Mouse (Mus musculus): ENCODE measurements around the gene Ccdc6. TPM values are rescaled to one million over a fixed set of nuclear protein-coding genes. Genes with fewer than 3 reads are reported as not detected.

Ccdc6 gene
- total and polyA plus RNA-seq, 3 experiments, result 14.3 to 28.5 (median 26.3) TPM

GRCm38 (mm10) chr10:70102086-70102485 is 5.2 kb downstream of the Ccdc6 start:
- intact Hi-C loops (cut with DNase I), result no loop called here
- Histone ChIP-seq H3K9ac (ENCODE audit: low read depth, low read length) (no peak overlapping the region), H3K36me3 (ENCODE audit: control insufficient read depth, insufficient read depth, low read length) (peaks cover 2% of the 10 kb centered on the region; the same call in 1 of the 2 replicates), H3K4me3 (no peak overlapping the region), H3K27ac (no peak overlapping the region), H3K4me1 (ENCODE audit: control insufficient read depth, insufficient read depth, low read length) (peaks cover 16% of the 10 kb centered on the region), H3K79me2 (replicated peaks; ENCODE audit: control insufficient read depth, insufficient read depth, low read length) (peaks cover 17% of the 10 kb centered on the region), H3K27me3 (ENCODE audit: control insufficient read depth, insufficient read depth, low read length) (no peaks in the 10 kb centered on the region)
- TF ChIP-seq EP300 (IDR thresholded peaks at IDR 0.05; ENCODE audit: insufficient read depth, low read depth, low read length) (no peak), CTCF (IDR thresholded peaks at IDR 0.05) (peak; percentile 37), POLR2A (IDR thresholded peaks at IDR 0.05; ENCODE audit: insufficient read depth, low read depth, low read length) (no peak)
- 93% methylated on average over 4 of the region's 4 CpGs for WGBS
- DNase-seq, result no peak

DNA sequence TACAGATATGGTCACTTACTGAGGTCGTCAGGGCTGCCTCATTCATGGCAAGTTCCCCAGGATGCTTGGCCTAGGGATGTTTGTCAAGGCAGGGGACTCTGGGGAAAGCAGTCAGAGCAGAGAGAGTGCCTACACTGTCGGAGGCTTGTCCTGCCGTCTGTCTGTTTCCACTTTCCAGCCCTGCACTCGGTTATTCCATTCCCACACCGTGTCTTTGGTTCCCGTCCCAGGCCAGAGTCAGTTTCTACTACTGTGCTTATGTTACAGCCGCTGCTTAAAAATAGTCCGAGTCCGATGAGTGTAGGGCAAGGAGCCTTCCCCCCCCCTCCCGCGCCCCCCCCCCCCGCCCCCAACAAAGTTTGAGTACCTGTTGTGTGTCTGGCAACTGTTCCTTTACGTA is 11.1 kb downstream of the Ccdc6 start:
- Histone ChIP-seq H3K4me1 (ENCODE audit: control insufficient read depth, insufficient read depth, low read length) (peaks cover 29% of the 10 kb centered on the region), H3K27me3 (ENCODE audit: control insufficient read depth, insufficient read depth, low read length) (no peaks in the 10 kb centered on the region), H3K36me3 (ENCODE audit: control insufficient read depth, insufficient read depth, low read length) (peaks cover 2% of the 10 kb centered on the region; the same call in 1 of the 2 replicates), H3K79me2 (replicated peaks; ENCODE audit: control insufficient read depth, insufficient read depth, low read length) (peaks cover 14% of the 10 kb centered on the region), H3K4me3 (no peak overlapping the region), H3K9ac (ENCODE audit: low read depth, low read length) (no peak overlapping the region), H3K27ac (no peak overlapping the region)
- TF ChIP-seq EP300 (IDR thresholded peaks at IDR 0.05; ENCODE audit: insufficient read depth, low read depth, low read length) (no peak), POLR2A (IDR thresholded peaks at IDR 0.05; ENCODE audit: insufficient read depth, low read depth, low read length) (no peak), CTCF (IDR thresholded peaks at IDR 0.05) (no peak)
- WGBS, result 54% methylated on average over 11 of the region's 13 CpGs
- intact Hi-C loops (cut with DNase I), result no loop called here
- no peak for DNase-seq

- Histone ChIP-seq H3K9ac (ENCODE audit: low read depth, low read length) (no peak overlapping the region), H3K27me3 (ENCODE audit: control insufficient read depth, insufficient read depth, low read length) (no peaks in the 10 kb centered on the region), H3K79me2 (replicated peaks; ENCODE audit: control insufficient read depth, insufficient read depth, low read length) (peaks cover 14% of the 10 kb centered on the region), H3K4me1 (ENCODE audit: control insufficient read depth, insufficient read depth, low read length) (peaks cover 28% of the 10 kb centered on the region), H3K36me3 (ENCODE audit: control insufficient read depth, insufficient read depth, low read length) (no peaks in the 10 kb centered on the region), H3K27ac (no peak overlapping the region), H3K4me3 (no peak overlapping the region)
- 62% methylated on average over 5 of the region's 5 CpGs for WGBS
- TF ChIP-seq POLR2A (IDR thresholded peaks at IDR 0.05; ENCODE audit: insufficient read depth, low read depth, low read length) (no peak), EP300 (IDR thresholded peaks at IDR 0.05; ENCODE audit: insufficient read depth, low read depth, low read length) (no peak), CTCF (IDR thresholded peaks at IDR 0.05) (no peak)
- no peak for DNase-seq
- intact Hi-C loops (cut with DNase I), result no loop called here
These were observed 13.1 kb downstream of the Ccdc6 start for GRCm38 (mm10) chr10:70109974-70110373.

DNA sequence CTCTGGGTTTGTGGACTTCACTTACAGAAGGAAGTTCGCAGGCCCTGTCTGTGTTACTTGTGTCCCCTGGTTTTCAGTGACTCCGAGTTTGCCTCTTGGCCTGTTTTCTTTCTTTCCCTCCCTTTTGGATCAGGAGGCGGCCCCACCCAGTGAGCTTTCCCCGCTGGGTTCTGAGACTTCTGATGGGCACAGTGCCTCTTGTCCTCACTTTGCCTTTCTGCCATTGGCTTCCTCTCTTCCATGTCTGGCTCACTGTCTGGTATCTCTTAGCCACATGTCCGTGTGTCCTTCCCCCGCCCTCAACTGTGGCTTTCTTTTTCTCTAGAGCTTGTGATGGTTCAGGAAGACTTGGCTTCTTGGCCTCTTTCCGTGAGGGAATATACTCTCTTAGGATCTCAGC is 13.9 kb downstream of the Ccdc6 start:
- TF ChIP-seq CTCF (IDR thresholded peaks at IDR 0.05), result no peak
- no peak for TF ChIP-seq POLR2A (IDR thresholded peaks at IDR 0.05; ENCODE audit: insufficient read depth, low read depth, low read length)
- TF ChIP-seq EP300 (IDR thresholded peaks at IDR 0.05; ENCODE audit: insufficient read depth, low read depth, low read length), result peak; percentile 57; the same call in 1 of the 2 replicates
- intact Hi-C loops (cut with DNase I), result no loop called here
- H3K27ac ChIP-seq, result peak overlapping the region; percentile 20
- H3K4me3 ChIP-seq, result no peak overlapping the region
- WGBS, result 34% methylated on average over 7 of the region's 7 CpGs
- no peaks in the 10 kb centered on the region for H3K36me3 ChIP-seq (ENCODE audit: control insufficient read depth, insufficient read depth, low read length)
- peak in 1 of 2 experiments; percentile 67 for DNase-seq
- peaks cover 12% of the 10 kb centered on the region for H3K79me2 ChIP-seq (replicated peaks; ENCODE audit: control insufficient read depth, insufficient read depth, low read length)
- H3K9ac ChIP-seq (ENCODE audit: low read depth, low read length), result no peak overlapping the region
- H3K4me1 ChIP-seq (ENCODE audit: control insufficient read depth, insufficient read depth, low read length), result peaks cover 26% of the 10 kb centered on the region
- H3K27me3 ChIP-seq (ENCODE audit: control insufficient read depth, insufficient read depth, low read length), result no peaks in the 10 kb centered on the region

DNA sequence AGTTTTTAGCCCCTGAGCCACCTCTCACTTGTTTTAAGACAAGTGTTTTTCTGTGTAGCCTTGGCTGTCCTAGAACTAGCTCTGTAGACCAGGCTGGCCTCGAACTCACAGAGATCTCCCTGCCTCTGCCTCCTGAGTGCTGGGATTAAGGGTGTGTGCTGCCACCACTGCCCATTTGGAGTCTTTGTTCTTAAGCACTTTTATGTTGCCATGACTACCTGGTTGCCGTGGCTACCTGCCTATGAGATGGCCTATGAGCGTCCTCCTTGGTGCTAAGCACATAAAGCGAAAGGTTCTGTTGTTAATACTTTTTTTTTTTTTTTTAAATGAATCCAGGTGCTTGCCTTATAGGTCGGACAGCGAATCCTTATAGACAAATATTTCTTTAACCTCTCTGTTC is 14.7 kb downstream of the Ccdc6 start:
- Histone ChIP-seq H3K27ac (no peak overlapping the region), H3K79me2 (replicated peaks; ENCODE audit: control insufficient read depth, insufficient read depth, low read length) (peaks cover 15% of the 10 kb centered on the region), H3K4me1 (ENCODE audit: control insufficient read depth, insufficient read depth, low read length) (peaks cover 25% of the 10 kb centered on the region), H3K36me3 (ENCODE audit: control insufficient read depth, insufficient read depth, low read length) (no peaks in the 10 kb centered on the region), H3K4me3 (no peak overlapping the region), H3K9ac (ENCODE audit: low read depth, low read length) (no peak overlapping the region), H3K27me3 (ENCODE audit: control insufficient read depth, insufficient read depth, low read length) (no peaks in the 10 kb centered on the region)
- WGBS, result 97% methylated on average over 6 of the region's 6 CpGs
- intact Hi-C loops (cut with DNase I), result no loop called here
- TF ChIP-seq CTCF (IDR thresholded peaks at IDR 0.05) (no peak), POLR2A (IDR thresholded peaks at IDR 0.05; ENCODE audit: insufficient read depth, low read depth, low read length) (no peak), EP300 (IDR thresholded peaks at IDR 0.05; ENCODE audit: insufficient read depth, low read depth, low read length) (no peak)
- no peak for DNase-seq

- no peak for TF ChIP-seq EP300 (IDR thresholded peaks at IDR 0.05; ENCODE audit: insufficient read depth, low read depth, low read length)
- no peak for TF ChIP-seq POLR2A (IDR thresholded peaks at IDR 0.05; ENCODE audit: insufficient read depth, low read depth, low read length)
- TF ChIP-seq CTCF (IDR thresholded peaks at IDR 0.05), result no peak
- DNase-seq, result peak in 1 of 2 experiments; percentile 24
- no peaks in the 10 kb centered on the region; the same call in 1 of the 2 replicates for H3K36me3 ChIP-seq (ENCODE audit: control insufficient read depth, insufficient read depth, low read length)
- H3K79me2 ChIP-seq (replicated peaks; ENCODE audit: control insufficient read depth, insufficient read depth, low read length), result peaks cover 15% of the 10 kb centered on the region
- H3K4me3 ChIP-seq, result no peak overlapping the region
- H3K9ac ChIP-seq (ENCODE audit: low read depth, low read length), result no peak overlapping the region
- WGBS, result 50% methylated on average over 8 of the region's 8 CpGs
- H3K27ac ChIP-seq, result no peak overlapping the region
- H3K4me1 ChIP-seq (ENCODE audit: control insufficient read depth, insufficient read depth, low read length), result peaks cover 14% of the 10 kb centered on the region
- intact Hi-C loops (cut with DNase I), result no loop called here
- no peaks in the 10 kb centered on the region for H3K27me3 ChIP-seq (ENCODE audit: control insufficient read depth, insufficient read depth, low read length)
These were observed 17.2 kb downstream of the Ccdc6 start for GRCm38 (mm10) chr10:70114048-70114635.
